Mouse (Mus musculus): ENCODE data around the gene Leng1.

Leng1 gene

GRCm38 (mm10) chr7:3629030-3629429 lies 36.6 kb downstream of the Leng1 start:
- peak; percentile 59 for DNase-seq

- DNase-seq = peak; percentile 93
Observed at GRCm38 (mm10) chr7:3617242-3617995, 48.2 kb downstream of the Leng1 start, which contains the start of gene Ndufa3. Gene Ndufa3, plus strand, starts transcription at chr7:3617373.

- DNase-seq = no peak
Observed at GRCm38 (mm10) chr7:3616389-3617241, 49.0 kb downstream of the Leng1 start.

GRCm38 (mm10) chr7:3616057-3616388 lies 49.6 kb downstream of the Leng1 start, which contains the start of gene Oscar:
Gene Oscar, minus strand, starts transcription at chr7:3616157.
- DNase-seq = no peak

GRCm38 (mm10) chr7:3614021-3614420 lies 51.6 kb downstream of the Leng1 start:
- DNase-seq = no peak

GRCm38 (mm10) chr7:3611006-3611405 lies 54.6 kb downstream of the Leng1 start:
- DNase-seq = no peak

GRCm38 (mm10) chr7:3610437-3610836 lies 55.2 kb downstream of the Leng1 start:
- DNase-seq = no peak
